Mouse (Mus musculus) embryonic facial prominence, embryonic 13.5 days (tissue): ENCODE results near the gene Pan3. TPM values are rescaled to one million over a fixed set of nuclear protein-coding genes. Genes with fewer than 3 reads are reported as not detected.
"Not testable (repeated sequence)": the region's sequence is repeated elsewhere in the genome, so short reads cannot be mapped to it uniquely, and the experiment has no call there.

Experiments
- ATAC-seq: fragments of 200-750 bp; cut with Nextera tagmentation; 2 replicates; pipeline ENCODE4 v1.8.0; 2017; ENCODE audit warnings: low read depth; ENCODE audit not compliant: insufficient number of reproducible peaks, insufficient read depth, low FRiP score, low TSS enrichment
- H3K27ac ChIP-seq: fragments of 300-500 bp; sonication (generic); 2 replicates; pipeline ENCODE4 v1.5.1; 2015; ENCODE audit warnings: moderate library complexity, mild to moderate bottlenecking, inconsistent platforms
- H3K27me3 ChIP-seq: fragments of 300-500 bp; sonication (generic); 2 replicates; pipeline ENCODE4 v1.6.1; 2015; ENCODE audit warnings: mild to moderate bottlenecking, inconsistent platforms
- H3K36me3 ChIP-seq: fragments of 300-500 bp; sonication (generic); 2 replicates; pipeline ENCODE4 v1.6.1; 2015; ENCODE audit warnings: mild to moderate bottlenecking, inconsistent platforms
- H3K4me1 ChIP-seq: fragments of 300-500 bp; sonication (generic); 2 replicates; pipeline ENCODE4 v1.6.1; 2015; ENCODE audit warnings: inconsistent platforms
- H3K4me2 ChIP-seq: fragments of 300-500 bp; sonication (generic); 2 replicates; pipeline ENCODE4 v1.6.1; 2015; ENCODE audit warnings: moderate library complexity, mild to moderate bottlenecking, inconsistent platforms
- H3K4me3 ChIP-seq: fragments of 300-500 bp; sonication (generic); 2 replicates; pipeline ENCODE4 v1.5.1; 2015; ENCODE audit warnings: mild to moderate bottlenecking, inconsistent platforms
- H3K9ac ChIP-seq: fragments of 300-500 bp; sonication (generic); 2 replicates; pipeline ENCODE4 v1.6.1; 2015; ENCODE audit warnings: mild to moderate bottlenecking, inconsistent platforms
- H3K9me3 ChIP-seq: fragments of 300-500 bp; sonication (generic); 2 replicates; pipeline ENCODE4 v1.6.1; 2016; ENCODE audit warnings: inconsistent platforms
- WGBS: fragments of 180-500 bp; shearing (Covaris S2); methylation state at CpG from one replicate; pipeline ENCODE4 v1.1.7; 2015; ENCODE audit warnings: mixed read lengths; 5-methylcytosine and 5-hydroxymethylcytosine counted together
- polyA plus RNA-seq: library from polyadenylated mRNA; unstranded; fragments of >200 nt; fragmentation: Nextera tagmentation; extraction: Ambion mirVana; gene quantifications from 2 replicates; pipeline ENCODE4 v1.2.1, GENCODE M21; 2015

Gene Pan3
- polyA plus RNA-seq, 1 experiment from 2014 or later = 72.7 TPM

- H3K4me2 ChIP-seq = no peak overlapping the region
- no peaks in the 10 kb centered on the region for H3K4me1 ChIP-seq
- H3K27me3 ChIP-seq = no peaks in the 10 kb centered on the region
- no peaks in the 10 kb centered on the region for H3K9me3 ChIP-seq
- WGBS = 88% methylated on average over 3 of the region's 3 CpGs
- no peak overlapping the region for H3K27ac ChIP-seq
- no peak overlapping the region for H3K9ac ChIP-seq
- H3K4me3 ChIP-seq = no peak overlapping the region
- no peak for ATAC-seq
- peaks cover 52% of the 10 kb centered on the region for H3K36me3 ChIP-seq
These were observed 97.8 kb downstream of the Pan3 start for GRCm38 (mm10) chr5:147527788-147528187.

DNA sequence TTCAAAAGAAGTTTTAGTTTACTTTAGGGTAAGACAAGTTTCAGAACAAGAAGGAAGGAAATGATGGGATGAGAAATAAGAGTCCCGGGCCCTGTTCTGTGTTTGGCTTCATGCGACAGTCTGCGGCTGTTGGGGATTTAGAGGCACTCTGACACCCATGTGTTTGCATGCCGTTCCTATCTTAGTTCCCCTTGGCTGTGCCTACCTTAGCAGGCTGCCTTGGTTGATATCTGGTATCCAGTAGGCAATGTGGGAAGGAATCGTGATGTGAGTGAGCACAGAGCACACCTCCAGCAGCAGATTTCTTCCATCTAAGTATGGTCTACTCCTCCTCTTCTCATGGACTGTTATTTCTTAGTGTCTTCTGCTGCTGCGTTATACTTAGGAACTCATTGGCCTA, 102.1 kb downstream of the Pan3 start:
- Histone ChIP-seq H3K4me2 (no peak overlapping the region), H3K9ac (no peak overlapping the region), H3K4me1 (no peaks in the 10 kb centered on the region), H3K27me3 (no peaks in the 10 kb centered on the region), H3K27ac (no peak overlapping the region), H3K36me3 (peaks cover 49% of the 10 kb centered on the region), H3K9me3 (no peaks in the 10 kb centered on the region), H3K4me3 (no peak overlapping the region)
- ATAC-seq = no peak
- WGBS = 90% methylated on average over 6 of the region's 6 CpGs

GRCm38 (mm10) chr5:147539409-147539808, 109.4 kb downstream of the Pan3 start:
- Histone ChIP-seq H3K4me3 (no peak overlapping the region), H3K36me3 (peaks cover 61% of the 10 kb centered on the region)
- 92% methylated on average over 4 of the region's 4 CpGs for WGBS

GRCm38 (mm10) chr5:147539815-147540214, 109.9 kb downstream of the Pan3 start:
- peaks cover 58% of the 10 kb centered on the region for H3K36me3 ChIP-seq
- WGBS = 92% methylated on average over 4 of the region's 4 CpGs

More at GRCm38 (mm10) chr5:147539409-147539808, 109.4 kb downstream of the Pan3 start:
- no peak for ATAC-seq
- Histone ChIP-seq H3K9ac (no peak overlapping the region), H3K4me1 (no peaks in the 10 kb centered on the region), H3K9me3 (no peaks in the 10 kb centered on the region), H3K4me2 (no peak overlapping the region), H3K27ac (no peak overlapping the region), H3K27me3 (no peaks in the 10 kb centered on the region)

DNA sequence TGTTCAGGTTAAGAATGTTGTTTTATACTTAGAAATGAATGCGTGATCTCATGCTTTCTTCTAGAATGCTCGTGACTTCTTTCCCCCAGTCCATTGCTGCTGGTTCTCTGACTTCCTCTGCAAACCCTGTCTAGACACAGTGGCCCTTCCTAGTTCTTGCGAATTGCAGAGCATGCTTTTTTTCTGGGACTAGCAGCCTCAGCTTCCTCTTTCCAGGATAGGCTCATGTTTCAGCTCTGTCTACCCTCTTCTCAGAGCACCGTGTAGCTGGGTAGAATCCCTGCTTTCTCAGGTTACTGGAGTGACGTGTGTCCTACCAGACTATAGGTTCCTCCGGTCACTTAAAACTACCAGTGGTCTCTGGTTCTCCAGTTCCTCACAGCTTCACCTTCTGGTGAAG, 112.3 kb downstream of the Pan3 start:
- H3K36me3 ChIP-seq = peaks cover 63% of the 10 kb centered on the region
- no peak for ATAC-seq
- WGBS = 58% methylated on average over 6 of the region's 6 CpGs

More at GRCm38 (mm10) chr5:147539815-147540214, 109.9 kb downstream of the Pan3 start:
- no peak overlapping the region for H3K4me2 ChIP-seq
- no peak overlapping the region for H3K27ac ChIP-seq
- H3K9ac ChIP-seq = no peak overlapping the region
- no peak overlapping the region for H3K4me3 ChIP-seq
- no peaks in the 10 kb centered on the region for H3K9me3 ChIP-seq
- ATAC-seq = no peak
- no peaks in the 10 kb centered on the region for H3K4me1 ChIP-seq
- H3K27me3 ChIP-seq = no peaks in the 10 kb centered on the region

GRCm38 (mm10) chr5:147545731-147546241, 115.8 kb downstream of the Pan3 start:
- ATAC-seq = no peak
- Histone ChIP-seq H3K4me2 (no peak overlapping the region), H3K4me3 (no peak overlapping the region), H3K27me3 (no peaks in the 10 kb centered on the region), H3K36me3 (peaks cover 71% of the 10 kb centered on the region), H3K27ac (no peak overlapping the region), H3K4me1 (no peaks in the 10 kb centered on the region), H3K9me3 (no peaks in the 10 kb centered on the region), H3K9ac (no peak overlapping the region)
- 66% methylated on average over 11 of the region's 11 CpGs for WGBS

More for the DNA sequence above, 112.3 kb downstream of the Pan3 start:
- Histone ChIP-seq H3K4me2 (no peak overlapping the region), H3K4me3 (no peak overlapping the region), H3K27me3 (no peaks in the 10 kb centered on the region), H3K9me3 (no peaks in the 10 kb centered on the region), H3K4me1 (no peaks in the 10 kb centered on the region), H3K9ac (no peak overlapping the region), H3K27ac (no peak overlapping the region)

GRCm38 (mm10) chr5:147549016-147549755, 119.2 kb downstream of the Pan3 start:
- peaks cover 56% of the 10 kb centered on the region for H3K36me3 ChIP-seq

DNA sequence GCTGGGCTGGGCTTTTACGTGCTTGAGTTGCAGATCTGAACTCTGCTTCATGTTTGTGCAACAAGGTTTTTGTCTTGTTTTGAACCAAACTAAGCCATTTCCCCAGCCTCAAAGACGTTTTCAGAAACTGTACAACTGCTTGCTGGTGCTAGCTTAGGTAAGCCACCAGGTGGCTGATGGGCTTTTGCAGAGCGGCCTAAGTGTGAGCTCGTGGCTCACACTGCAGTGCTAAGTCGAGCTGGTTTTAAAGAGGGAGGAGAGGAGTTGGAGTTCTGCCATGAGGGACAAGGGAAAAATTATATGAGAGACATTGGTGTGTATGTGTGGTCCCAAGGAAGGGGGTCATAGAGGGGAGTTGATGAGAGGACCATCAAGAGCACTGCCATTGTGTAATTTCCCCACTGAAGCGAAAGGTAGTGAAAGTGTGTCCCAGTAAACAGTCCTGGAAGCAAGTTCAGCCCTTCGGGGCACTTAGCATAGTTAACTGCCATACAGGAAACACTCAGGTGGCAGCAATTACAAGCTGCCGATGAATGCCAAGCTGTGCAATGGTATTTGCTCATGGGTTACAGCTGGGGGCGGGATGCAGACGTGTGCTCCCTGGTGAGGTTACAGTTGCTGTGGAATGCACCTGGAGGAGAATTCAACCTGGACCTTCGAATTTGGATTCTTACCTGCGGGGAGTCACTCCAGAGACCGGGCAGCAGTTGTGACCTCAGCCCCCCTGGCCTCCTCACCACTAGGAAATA, 122.1 kb downstream of the Pan3 start:
- no peaks in the 10 kb centered on the region for H3K27me3 ChIP-seq
- no peak for ATAC-seq
- no peak overlapping the region for H3K27ac ChIP-seq

More at GRCm38 (mm10) chr5:147549016-147549755, 119.2 kb downstream of the Pan3 start:
- no peak overlapping the region for H3K9ac ChIP-seq
- 86% methylated on average over 12 of the region's 12 CpGs for WGBS
- H3K4me1 ChIP-seq = peaks cover 7% of the 10 kb centered on the region; the same call in 1 of the 2 replicates
- no peak overlapping the region for H3K4me3 ChIP-seq
- no peaks in the 10 kb centered on the region for H3K27me3 ChIP-seq
- no peak overlapping the region for H3K27ac ChIP-seq
- no peak overlapping the region for H3K4me2 ChIP-seq
- ATAC-seq = no peak
- H3K9me3 ChIP-seq = no peaks in the 10 kb centered on the region

GRCm38 (mm10) chr5:147557641-147558040, 127.7 kb downstream of the Pan3 start:
- not testable (repeated sequence) for H3K4me1 ChIP-seq, H3K27ac ChIP-seq, H3K9me3 ChIP-seq, H3K27me3 ChIP-seq, H3K9ac ChIP-seq, H3K4me2 ChIP-seq, H3K4me3 ChIP-seq, ATAC-seq, H3K36me3 ChIP-seq
- 64% methylated on average over 6 of the region's 6 CpGs for whole genome bisulfite sequencing

More for the DNA sequence above, 122.1 kb downstream of the Pan3 start:
- no peak overlapping the region for H3K9ac ChIP-seq
- H3K4me2 ChIP-seq = no peak overlapping the region
- H3K4me3 ChIP-seq = no peak overlapping the region
- H3K36me3 ChIP-seq = peaks cover 36% of the 10 kb centered on the region
- H3K4me1 ChIP-seq = peaks cover 10% of the 10 kb centered on the region; the same call in 1 of the 2 replicates
- H3K9me3 ChIP-seq = no peaks in the 10 kb centered on the region
- WGBS = 64% methylated on average over 13 of the region's 13 CpGs

- no peaks in the 10 kb centered on the region for H3K27me3 ChIP-seq
- peak overlapping the region; percentile 13; the same call in 1 of the 2 replicates for H3K4me3 ChIP-seq
- H3K4me2 ChIP-seq = peak overlapping the region; percentile 50
- peaks cover 5% of the 10 kb centered on the region; the same call in 1 of the 2 replicates for H3K4me1 ChIP-seq
- no peaks in the 10 kb centered on the region for H3K9me3 ChIP-seq
- H3K27ac ChIP-seq = no peak overlapping the region
- ATAC-seq = peak; percentile 20; the same call in 1 of the 2 replicates
- no peaks in the 10 kb centered on the region for H3K36me3 ChIP-seq
- WGBS = 40% methylated on average over 18 of the region's 18 CpGs
- H3K9ac ChIP-seq = no peak overlapping the region
These were observed 133.7 kb downstream of the Pan3 start for GRCm38 (mm10) chr5:147563511-147564139.

DNA sequence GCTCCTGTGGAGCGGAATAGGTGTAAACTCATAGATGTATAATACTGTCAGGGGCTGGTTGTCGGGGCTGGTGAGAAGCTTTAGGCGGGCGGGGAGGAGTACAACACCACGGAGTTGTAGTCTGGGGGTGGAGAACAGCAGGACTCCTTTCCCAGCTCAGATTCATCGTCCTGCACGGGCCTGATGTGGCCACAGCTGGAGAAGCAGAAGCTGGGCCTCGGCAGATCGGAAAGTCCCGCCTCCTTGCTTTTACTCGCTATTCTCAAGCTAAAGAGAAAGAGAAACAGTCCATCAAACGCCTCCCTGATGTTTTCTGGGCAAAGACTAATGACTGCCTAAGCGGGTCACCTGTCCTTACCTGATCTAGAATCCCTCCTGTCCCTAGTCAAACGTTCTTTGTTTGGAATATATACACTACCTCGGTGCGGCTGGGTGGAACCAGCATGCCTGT, 134.2 kb downstream of the Pan3 start:
- peaks cover 5% of the 10 kb centered on the region; the same call in 1 of the 2 replicates for H3K4me1 ChIP-seq
- H3K9me3 ChIP-seq = no peaks in the 10 kb centered on the region
- H3K4me2 ChIP-seq = peak overlapping the region; percentile 50
- peak overlapping the region; percentile 13; the same call in 1 of the 2 replicates for H3K4me3 ChIP-seq
- no peak for ATAC-seq
- no peaks in the 10 kb centered on the region for H3K27me3 ChIP-seq
- H3K27ac ChIP-seq = no peak overlapping the region
- WGBS = 22% methylated on average over 16 of the region's 16 CpGs
- no peaks in the 10 kb centered on the region for H3K36me3 ChIP-seq
- no peak overlapping the region for H3K9ac ChIP-seq
